Mouse (Mus musculus) liver, embryonic 14.5 days (tissue): ENCODE results near the gene Myt1. TPM values are rescaled to one million over a fixed set of nuclear protein-coding genes. Genes with fewer than 3 reads are reported as not detected.

ENCODE experiments used
- ATAC-seq: fragments of 200-750 bp; cut with Nextera tagmentation; 2 replicates; pipeline ENCODE4 v1.8.0; 2017; ENCODE audit warnings: moderate number of reproducible peaks, mild to moderate bottlenecking, moderate library complexity; ENCODE audit not compliant: insufficient read depth
- DNase-seq, 3 experiments: peaks; one replicate each; pipeline ENCODE4 v3.0.0-alpha.2; 2012 to 2013; ENCODE audit warnings: low read depth in 3 of 3, low spot score in 3 of 3
- H3K27ac ChIP-seq: fragments of 300-500 bp; sonication (generic); 2 replicates; pipeline ENCODE4 v1.5.1; 2014; ENCODE audit warnings: moderate library complexity, mild to moderate bottlenecking, control low read depth, inconsistent platforms
- H3K27me3 ChIP-seq: fragments of 300-500 bp; sonication (generic); 2 replicates; pipeline ENCODE4 v1.6.1; 2014; ENCODE audit warnings: mild to moderate bottlenecking, low read length, moderate library complexity; ENCODE audit not compliant: control insufficient read depth, insufficient read depth
- H3K36me3 ChIP-seq: fragments of 300-500 bp; sonication (generic); replicated peaks from 2 replicates; pipeline ENCODE4 v1.6.1; 2014; ENCODE audit warnings: low read depth; ENCODE audit not compliant: control insufficient read depth, insufficient read depth
- H3K4me1 ChIP-seq, 2 experiments: fragments of 200-500 bp in 1 of 2; fragments of 300-500 bp in 1 of 2; sonication (generic) in 1 of 2; replicated peaks; 2 replicates each; pipeline ENCODE4 v1.6.1; 2012 to 2014; ENCODE audit warnings: antibody characterized with exemption in 1 of 2, inconsistent platforms in 1 of 2, low read length in 1 of 2; ENCODE audit not compliant: control insufficient read depth in 2 of 2, insufficient read depth in 2 of 2
- H3K4me2 ChIP-seq: fragments of 300-500 bp; sonication (generic); 2 replicates; pipeline ENCODE4 v1.6.1; 2014; ENCODE audit warnings: low read depth, mild to moderate bottlenecking, control low read depth, moderate library complexity
- H3K4me3 ChIP-seq, 2 experiments: fragments of 200-500 bp in 1 of 2; fragments of 300-500 bp in 1 of 2; sonication (generic) in 1 of 2; 2 replicates each; pipeline ENCODE4 v1.5.1; 2012 to 2014; ENCODE audit warnings: low read depth in 2 of 2, low read length in 2 of 2, mild to moderate bottlenecking in 2 of 2, control low read depth in 1 of 2, inconsistent platforms in 1 of 2, moderate library complexity in 1 of 2; ENCODE audit not compliant: insufficient read depth in 1 of 2
- H3K9ac ChIP-seq: fragments of 300-500 bp; sonication (generic); replicated peaks from 2 replicates; pipeline ENCODE4 v1.6.1; 2014; ENCODE audit warnings: mild to moderate bottlenecking, control low read depth, moderate library complexity
- H3K9me3 ChIP-seq: fragments of 300-500 bp; sonication (generic); 2 replicates; pipeline ENCODE4 v1.6.1; 2016; ENCODE audit warnings: low read length, mixed read lengths; ENCODE audit not compliant: control insufficient read depth
- CTCF ChIP-seq: IDR thresholded peaks from 2 replicates; pipeline ENCODE4 v1.5.1; 2016; ENCODE audit warnings: antibody characterized with exemption, low read depth, control low read depth
- EP300 ChIP-seq: IDR thresholded peaks from 2 replicates; pipeline ENCODE4 v1.6.1; 2016; ENCODE audit warnings: antibody characterized with exemption, low read depth
- WGBS: fragments of 180-500 bp; shearing (Covaris S2); extraction: QIAGEN DNeasy Blood & Tissue Kit; methylation state at CpG from one replicate; pipeline ENCODE4 v1.1.7; 2014; ENCODE audit not compliant: insufficient replicate concordance; 5-methylcytosine and 5-hydroxymethylcytosine counted together
- polyA plus RNA-seq, 2 experiments: library from polyadenylated mRNA; depleted of rRNA in 1 of 2; stranded (reverse) in 1 of 2; unstranded in 1 of 2; fragments of >200 nt; fragmentation: Nextera tagmentation in 1 of 2; extraction: Ambion mirVana in 1 of 2; gene quantifications; 2 replicates each; pipeline versions ENCODE4 v1.2.1 to v1.2.3; 2012 to 2014

The Myt1 gene
- polyA plus RNA-seq, 2 experiments = 0.02 TPM; not detected in 1

GRCm38 (mm10) chr2:181720061-181720460 lies 43.1 kb upstream of the Myt1 start:
- Histone ChIP-seq H3K4me3 (no peak overlapping the region), H3K4me1 (0 out of 4 replicates have a peak, but pooled peaks cover 0 to 4% of the 10 kb centered on the region in 2 experiments), H3K9me3 (no peaks in the 10 kb centered on the region), H3K27ac (no peak overlapping the region), H3K9ac (no peak overlapping the region), H3K27me3 (no peaks in the 10 kb centered on the region), H3K36me3 (no peaks in the 10 kb centered on the region), H3K4me2 (no peak overlapping the region)
- WGBS = 19% methylated on average over 3 of the region's 3 CpGs
- no peak for TF ChIP-seq CTCF
- TF ChIP-seq EP300 = no peak
- ATAC-seq (no peak), DNase-seq (no peak)

GRCm38 (mm10) chr2:181721200-181721599 lies 41.9 kb upstream of the Myt1 start:
- TF ChIP-seq EP300 (no peak), CTCF (no peak)
- Histone ChIP-seq H3K27ac (no peak overlapping the region), H3K27me3 (no peaks in the 10 kb centered on the region), H3K4me1 (no peaks in the 10 kb centered on the region), H3K4me3 (no peak overlapping the region), H3K4me2 (no peak overlapping the region), H3K9me3 (no peaks in the 10 kb centered on the region), H3K36me3 (no peaks in the 10 kb centered on the region), H3K9ac (no peak overlapping the region)
- ATAC-seq (no peak), DNase-seq (no peak)

- Histone ChIP-seq H3K4me3 (no peak overlapping the region), H3K27ac (no peak overlapping the region), H3K9ac (no peak overlapping the region), H3K36me3 (no peaks in the 10 kb centered on the region), H3K27me3 (no peaks in the 10 kb centered on the region), H3K4me1 (no peaks in the 10 kb centered on the region), H3K9me3 (no peaks in the 10 kb centered on the region), H3K4me2 (no peak overlapping the region)
- DNase-seq = no peak
- ATAC-seq = no peak
- WGBS = 7% methylated on average over 3 of the region's 3 CpGs
- TF ChIP-seq EP300 (no peak), CTCF (peak; percentile 70)
Observed at GRCm38 (mm10) chr2:181722213-181722612, 40.9 kb upstream of the Myt1 start.

GRCm38 (mm10) chr2:181727659-181728262 lies 35.4 kb upstream of the Myt1 start:
- ATAC-seq = no peak
- TF ChIP-seq CTCF (no peak), EP300 (no peak)
- no peak overlapping the region for H3K27ac ChIP-seq

GRCm38 (mm10) chr2:181730051-181730450 lies 33.1 kb upstream of the Myt1 start:
- Histone ChIP-seq H3K9ac (no peak overlapping the region), H3K9me3 (no peaks in the 10 kb centered on the region), H3K4me1 (no peaks in the 10 kb centered on the region), H3K4me3 (no peak overlapping the region), H3K36me3 (no peaks in the 10 kb centered on the region), H3K4me2 (no peak overlapping the region), H3K27ac (no peak overlapping the region), H3K27me3 (no peaks in the 10 kb centered on the region)
- DNase-seq = no peak
- WGBS = 38% methylated on average over 3 of the region's 3 CpGs
- ATAC-seq = no peak
- TF ChIP-seq CTCF = no peak
- TF ChIP-seq EP300 = no peak

More at GRCm38 (mm10) chr2:181727659-181728262, 35.4 kb upstream of the Myt1 start:
- WGBS = 37% methylated on average over 9 of the region's 9 CpGs
- H3K4me2 ChIP-seq = no peak overlapping the region
- no peak overlapping the region for H3K4me3 ChIP-seq
- no peaks in the 10 kb centered on the region for H3K36me3 ChIP-seq
- H3K4me1 ChIP-seq = no peaks in the 10 kb centered on the region
- no peak for DNase-seq
- no peaks in the 10 kb centered on the region for H3K27me3 ChIP-seq
- no peaks in the 10 kb centered on the region for H3K9me3 ChIP-seq
- no peak overlapping the region for H3K9ac ChIP-seq
